28 mouse cellular contexts compared by ENCODE assay signal in the genomic region with DNA sequence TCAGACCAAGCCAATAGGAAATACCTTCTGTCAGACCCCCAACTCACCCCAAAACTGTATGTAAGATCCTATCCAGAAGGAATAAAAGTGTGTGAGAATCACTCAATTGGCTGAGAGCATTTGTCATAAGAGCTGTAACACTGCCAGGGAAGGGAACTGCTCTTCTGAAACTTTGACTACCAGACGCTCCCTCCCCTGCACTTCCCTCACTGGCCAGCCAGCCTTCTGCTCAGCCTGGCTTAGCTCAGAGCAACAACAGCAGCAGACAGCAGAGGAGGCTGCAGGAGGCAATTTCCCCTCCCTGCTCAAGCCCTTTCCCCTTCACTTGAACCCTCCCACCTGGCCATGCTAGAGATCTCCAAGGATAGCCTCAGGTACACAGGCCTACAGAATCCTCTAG. TPM values are rescaled to one million over a fixed set of nuclear protein-coding genes. Genes with fewer than 3 reads are reported as not detected.
DNase-seq lines count a peak whose midpoint lies in the region; ATAC-seq and TF ChIP-seq lines count a peak whose summit lies in the region.
"Had no signal": no experiment of that assay in that cellular context is flagged by ENCODE, and none has a peak within 500 bp of the region (broad histone marks: within the 10 kb centered on the region; RNA-seq: fewer than 3 reads in every experiment).

No protein-coding gene starts in this region.

- H3K4me2 ChIP-seq in kidney, embryonic 16.5 days (replicated peaks; ENCODE audit: low read depth, low read length): no peak overlapping the region
- H3K4me2 ChIP-seq: embryonic facial prominence, embryonic 15.5 days; heart, embryonic 13.5 days; hindbrain, embryonic 12.5 days had no signal

- TF ChIP-seq CTCF in layer of hippocampus, adult 2 months (conservative IDR thresholded peaks at IDR 0.05): 0 out of 2 replicates have a peak, but pooled peaks have one; percentile 10

- H3K4me3 ChIP-seq in layer of hippocampus, adult 2 months: no peak overlapping the region
- H3K4me3 ChIP-seq in kidney, embryonic 16.5 days (ENCODE audit: low read length): no peak overlapping the region
- H3K4me3 ChIP-seq: embryonic facial prominence, embryonic 15.5 days; erythroblast, embryonic 14.5 days; forebrain, embryonic 10.5 days; gastrocnemius, adult 2 months; heart, embryonic 13.5 days; hindbrain, embryonic 12.5 days had no signal

- WGBS in kidney, embryonic 16.5 days: 50% methylated on average over 1 of the region's 1 CpGs

- no peak for ATAC-seq in kidney, embryonic 16.5 days (ENCODE audit: low FRiP score, low TSS enrichment)
- ATAC-seq: forebrain, embryonic 14.5 days; hindbrain, embryonic 16.5 days had no signal

- H3K9me3 ChIP-seq in kidney, embryonic 16.5 days (ENCODE audit: low read length): no peaks in the 10 kb centered on the region
- H3K9me3 ChIP-seq: embryonic facial prominence, embryonic 15.5 days; forebrain, embryonic 10.5 days; heart, embryonic 13.5 days; hindbrain, embryonic 12.5 days had no signal

- H3K36me3 ChIP-seq in kidney, embryonic 16.5 days (ENCODE audit: insufficient read depth, low read length): no peaks in the 10 kb centered on the region
- H3K36me3 ChIP-seq: embryonic facial prominence, embryonic 15.5 days; forebrain, embryonic 10.5 days; heart, embryonic 13.5 days; hindbrain, embryonic 12.5 days had no signal

- no peaks in the 10 kb centered on the region for H3K27me3 ChIP-seq in kidney, embryonic 16.5 days (ENCODE audit: insufficient read depth, low read length)
- H3K27me3 ChIP-seq: embryonic facial prominence, embryonic 15.5 days; heart, embryonic 13.5 days; hindbrain, embryonic 12.5 days had no signal

- peak overlapping the region; percentile 36; the same call in 1 of the 2 replicates for H3K27ac ChIP-seq in layer of hippocampus, adult 2 months
- no peak overlapping the region for H3K27ac ChIP-seq in kidney, embryonic 16.5 days (ENCODE audit: low read length)
- H3K27ac ChIP-seq: embryonic facial prominence, embryonic 15.5 days; forebrain, embryonic 10.5 days; gastrocnemius, adult 2 months; heart, embryonic 13.5 days; hindbrain, embryonic 12.5 days had no signal

- no peak overlapping the region for H3K9ac ChIP-seq in kidney, embryonic 16.5 days (replicated peaks; ENCODE audit: low read length)
- H3K9ac ChIP-seq: embryonic facial prominence, embryonic 15.5 days; heart, embryonic 13.5 days; hindbrain, embryonic 12.5 days had no signal

- DNase-seq in frontal cortex, postnatal 36 days (ENCODE audit: low spot score in 2 of 2): peak; percentile 25 to 38
- DNase-seq in frontal cortex, postnatal 14 days (ENCODE audit: low spot score in 2 of 2): no peak
- peak; percentile 22 to 37 for DNase-seq in layer of hippocampus, adult 2 months (ENCODE audit: low spot score in 2 of 2)
- no peak for DNase-seq in layer of hippocampus, adult 9-10 months (ENCODE audit: low spot score)
- DNase-seq in brain, adult 2 months (ENCODE audit: low read depth, low spot score): peak; percentile 69
- DNase-seq in telencephalon, adult 2 months (ENCODE audit: low read depth, low spot score): peak; percentile 38
- DNase-seq: adrenal gland, postnatal 14 days; cerebellum, adult 2 months; cerebellum, postnatal 14 days; embryo, embryonic 11 days; gastrocnemius, adult 2 months; gastrocnemius, postnatal 25 days; heart, postnatal 4 days had no signal

- H3K4me1 ChIP-seq in kidney, embryonic 16.5 days (ENCODE audit: insufficient read depth, low read length): no peaks in the 10 kb centered on the region
- H3K4me1 ChIP-seq: embryonic facial prominence, embryonic 15.5 days; forebrain, embryonic 10.5 days; heart, embryonic 13.5 days; hindbrain, embryonic 12.5 days had no signal

RNA-seq across cellular contexts. Expression of gene Galnt11, which starts 9.8 kb away (rescaled TPM):
- 10 to 100 TPM; 43.5 to 46.7 TPM for total RNA-seq in layer of hippocampus, adult 2 months (2021)
- polyA plus RNA-seq in kidney, embryonic 16.5 days (2015; fragmentation: Nextera tagmentation; extraction: Ambion mirVana): 107 and 123 TPM in 2 replicates

RNA-seq across cellular contexts. Expression of gene E130116L18Rik, which starts 11.1 kb away (rescaled TPM):
- total RNA-seq in layer of hippocampus, adult 2 months (2021): not detected
- not detected in 2 replicates for polyA plus RNA-seq in kidney, embryonic 16.5 days (2015; fragmentation: Nextera tagmentation; extraction: Ambion mirVana)
- total RNA-seq: adrenal gland, adult 18-20 months; adrenal gland, postnatal 14 days; common myeloid progenitor, adult 5-6 weeks; gastrocnemius, adult 2 months; gastrocnemius, postnatal 25 days; granulocyte monocyte progenitor cell, adult 5-6 weeks; heart, postnatal 4 days; MEL had no signal
- polyA plus RNA-seq: C2C12; cerebellum, adult 2 months; embryonic facial prominence, embryonic 11.5 days; embryonic facial prominence, embryonic 15.5 days; erythroblast, embryonic 14.5 days; forebrain, embryonic 10.5 days; forebrain, embryonic 14.5 days; heart, embryonic 13.5 days; heart, postnatal 0 days; hindbrain, embryonic 12.5 days; hindbrain, embryonic 16.5 days had no signal

RNA-seq across cellular contexts. Expression of gene Galntl5, which starts 30.6 kb away (rescaled TPM):
- not detected for total RNA-seq in layer of hippocampus, adult 2 months (2021)
- polyA plus RNA-seq in kidney, embryonic 16.5 days (2015; fragmentation: Nextera tagmentation; extraction: Ambion mirVana): not detected in 2 replicates
- total RNA-seq: adrenal gland, adult 18-20 months; adrenal gland, postnatal 14 days; common myeloid progenitor, adult 5-6 weeks; gastrocnemius, adult 2 months; gastrocnemius, postnatal 25 days; granulocyte monocyte progenitor cell, adult 5-6 weeks; heart, postnatal 4 days; MEL had no signal
- polyA plus RNA-seq: C2C12; cerebellum, adult 2 months; embryonic facial prominence, embryonic 11.5 days; embryonic facial prominence, embryonic 15.5 days; erythroblast, embryonic 14.5 days; forebrain, embryonic 10.5 days; forebrain, embryonic 14.5 days; heart, embryonic 13.5 days; heart, postnatal 0 days; hindbrain, embryonic 12.5 days; hindbrain, embryonic 16.5 days had no signal

Comparison
In these comparisons a context has a peak if more than half of its experiments do, and no peak if none do; other contexts are left out.
1. DNase-seq: peak in frontal cortex, postnatal 36 days (2 of 2), layer of hippocampus, adult 2 months (2 of 2), brain, adult 2 months (single experiment) and telencephalon, adult 2 months (single experiment); none in frontal cortex, postnatal 14 days (0 of 2) and layer of hippocampus, adult 9-10 months (single experiment).